Mouse (Mus musculus): ENCODE measurements around the gene Fancg.

- TF ChIP-seq CTCF (conservative IDR thresholded peaks at IDR 0.05 in 1 of 2, IDR thresholded peaks at IDR 0.05 in 1 of 2; ENCODE audit: low read depth in 2 of 2, low read length in 2 of 2) (peak; percentile 86 to 88), EP300 (IDR thresholded peaks at IDR 0.05; ENCODE audit: low read length) (no peak), MXI1 (IDR thresholded peaks at IDR 0.05; ENCODE audit: low read depth, low read length) (no peak), MAFK (IDR thresholded peaks at IDR 0.05; ENCODE audit: insufficient replicate concordance, low read length) (no peak), IRF4 (IDR thresholded peaks at IDR 0.05; ENCODE audit: low read depth, low read length) (no peak), ZKSCAN1 (IDR thresholded peaks at IDR 0.05; ENCODE audit: borderline replicate concordance, low read depth, low read length) (no peak), ZNF384 (IDR thresholded peaks at IDR 0.05; ENCODE audit: low read depth, low read length) (no peak), E2F4 (IDR thresholded peaks at IDR 0.05; ENCODE audit: insufficient replicate concordance, low read depth, low read length) (0 out of 2 replicates have a peak, but pooled peaks have one; percentile 44), RAD21 (IDR thresholded peaks at IDR 0.05; ENCODE audit: low read depth, low read length) (peak; percentile 56), CHD2 (IDR thresholded peaks at IDR 0.05; ENCODE audit: low read length) (0 out of 2 replicates have a peak, but pooled peaks have one; percentile 5), ETS1 (conservative IDR thresholded peaks at IDR 0.05; ENCODE audit: low read depth, low read length) (no peak), SIN3A (IDR thresholded peaks at IDR 0.05; ENCODE audit: low read length) (no peak), ZC3H11A (IDR thresholded peaks at IDR 0.05; ENCODE audit: low read depth, low read length) (no peak), POLR2A (IDR thresholded peaks at IDR 0.05; ENCODE audit: low read depth, low read length) (no peak)
Measured at GRCm38 (mm10) chr4:42965039-42965719, 45.1 kb downstream of the Fancg start.
